Mouse (Mus musculus) C2C12 (cell line): Measurements from ENCODE around the gene Vmn1r223.
"Not testable (repeated sequence)": the region's sequence is repeated elsewhere in the genome, so short reads cannot be mapped to it uniquely, and the experiment has no call there.

Experiments
- CEBPB ChIP-seq: IDR thresholded peaks from one replicate; pipeline ENCODE4 v1.6.1; 2011; ENCODE audit warnings: low read depth, mild to moderate bottlenecking, control low read depth, moderate library complexity
- CTCF ChIP-seq: IDR thresholded peaks from one replicate; pipeline ENCODE4 v1.5.1; 2011; ENCODE audit not compliant: control insufficient read depth, insufficient read depth, insufficient read length
- MAX ChIP-seq: IDR thresholded peaks from one replicate; pipeline ENCODE4 v1.6.1; 2011; ENCODE audit warnings: mild to moderate bottlenecking, control low read depth
- MYOD1 ChIP-seq: IDR thresholded peaks from one replicate; pipeline ENCODE4 v1.6.1; 2011; ENCODE audit warnings: low read depth; ENCODE audit not compliant: control insufficient read depth, insufficient read length
- MYOG ChIP-seq: IDR thresholded peaks from one replicate; pipeline ENCODE4 v1.6.1; 2011; ENCODE audit not compliant: control insufficient read depth, insufficient read length; ENCODE audit errors: extremely low read depth
- USF1 ChIP-seq: IDR thresholded peaks from one replicate; pipeline ENCODE4 v1.6.1; 2011; ENCODE audit warnings: low read depth, mild to moderate bottlenecking, control low read depth, moderate library complexity

DNA sequence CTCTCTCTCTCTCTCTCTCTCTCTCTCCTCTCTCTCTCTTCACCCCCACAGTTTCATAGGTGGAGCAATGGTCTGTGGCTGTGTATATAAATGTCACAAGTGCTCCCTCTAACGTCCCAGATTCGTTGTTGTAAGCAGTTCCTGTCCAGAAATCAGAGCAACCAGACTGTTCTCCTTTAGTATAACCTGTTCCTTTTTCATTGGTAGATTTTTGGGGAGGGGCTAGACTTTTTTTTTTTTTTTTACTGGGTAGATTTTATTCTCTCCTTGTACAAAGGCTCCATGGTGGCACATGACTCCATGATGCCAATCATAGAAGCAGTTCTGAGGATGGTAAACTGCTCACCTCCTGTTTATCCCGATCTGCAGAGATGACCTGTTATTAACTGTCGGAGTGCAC lies 22.2 kb downstream of the Vmn1r223 start:
- not testable (repeated sequence) for TF ChIP-seq MAX, CTCF, MYOD1, CEBPB, MYOG, USF1
